Mouse (Mus musculus): ENCODE data around the gene Plg. TPM values are rescaled to one million over a fixed set of nuclear protein-coding genes. Genes with fewer than 3 reads are reported as not detected.

Plg gene
- total RNA-seq, 1 experiment from 2014 or later = not detected

DNA sequence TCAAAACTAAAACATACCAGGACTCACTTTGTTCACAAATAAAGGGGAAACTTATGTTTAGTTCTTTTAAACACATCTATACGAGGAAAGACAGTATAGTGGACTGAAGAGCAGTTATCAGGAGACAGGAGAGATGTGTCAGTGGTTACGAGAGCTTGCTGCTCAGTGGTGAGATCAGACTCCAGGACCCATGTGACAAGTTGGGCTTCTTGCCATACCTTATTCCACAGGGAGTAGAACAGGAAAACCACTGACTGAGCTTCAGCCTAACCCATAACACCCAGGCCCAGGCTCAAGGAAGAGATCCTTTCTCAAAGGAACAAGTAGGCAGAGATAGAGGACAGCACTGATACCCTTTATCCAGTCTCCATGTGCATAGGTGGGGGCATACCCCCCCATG, 66.2 kb downstream of the Plg start:
- ATAC-seq (replicated peaks; ENCODE audit: low read depth, poor library complexity, severe bottlenecking) = peak; percentile 39; the same call in 1 of the 2 replicates

DNA sequence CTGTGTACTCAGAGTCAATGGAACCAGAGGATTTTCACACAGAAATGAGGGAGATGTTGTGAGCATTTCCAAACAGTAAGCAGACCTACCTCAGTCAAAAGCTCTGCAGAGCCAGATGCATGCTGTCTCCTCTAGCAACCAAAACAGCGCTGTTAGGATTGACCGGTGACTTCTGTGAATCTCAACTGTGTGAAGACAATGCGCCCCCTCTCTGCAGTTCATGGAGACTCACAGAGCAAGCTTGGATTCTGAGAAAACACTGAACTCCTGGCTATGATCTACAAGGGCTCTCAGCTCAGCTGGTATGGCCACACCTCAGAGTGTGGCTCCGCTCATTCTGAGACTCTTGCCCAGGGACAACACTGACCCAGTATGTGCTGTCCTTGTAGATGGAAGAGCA, 72.8 kb downstream of the Plg start:
- no peak for ATAC-seq (replicated peaks; ENCODE audit: low read depth, poor library complexity, severe bottlenecking)

DNA sequence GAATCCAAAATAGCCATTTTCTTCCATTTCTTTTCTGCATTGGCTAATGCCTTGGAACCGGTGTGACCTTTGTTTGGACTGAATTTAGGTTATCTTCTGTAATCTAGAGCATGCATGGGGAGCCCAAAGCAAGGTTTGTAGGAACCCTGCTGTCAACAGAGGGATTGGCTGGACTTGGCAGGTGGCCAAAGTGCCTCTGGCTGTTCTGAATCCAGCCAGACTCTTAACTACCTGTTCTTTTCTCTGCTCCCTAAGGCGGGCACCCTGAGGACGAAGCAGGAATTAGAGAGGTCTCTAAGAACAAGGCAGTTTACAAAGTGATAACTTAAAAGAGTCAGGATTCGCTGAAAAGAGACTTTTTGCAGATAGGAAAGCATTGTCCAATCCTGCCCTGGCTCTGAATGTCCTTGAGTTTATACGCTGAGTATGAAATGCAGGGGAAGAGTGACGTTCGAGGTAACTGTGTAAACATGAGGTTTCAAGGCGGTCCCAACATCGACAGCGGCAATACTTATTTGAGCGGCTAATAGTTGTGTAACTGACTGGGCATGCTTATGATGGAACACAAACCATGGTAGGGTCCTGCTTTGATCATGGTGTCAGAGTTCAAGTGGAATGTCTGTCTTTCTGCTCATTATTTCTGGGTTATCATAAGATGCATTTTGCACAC, 74.6 kb downstream of the Plg start:
- no peak for ATAC-seq (replicated peaks; ENCODE audit: low read depth, poor library complexity, severe bottlenecking)

DNA sequence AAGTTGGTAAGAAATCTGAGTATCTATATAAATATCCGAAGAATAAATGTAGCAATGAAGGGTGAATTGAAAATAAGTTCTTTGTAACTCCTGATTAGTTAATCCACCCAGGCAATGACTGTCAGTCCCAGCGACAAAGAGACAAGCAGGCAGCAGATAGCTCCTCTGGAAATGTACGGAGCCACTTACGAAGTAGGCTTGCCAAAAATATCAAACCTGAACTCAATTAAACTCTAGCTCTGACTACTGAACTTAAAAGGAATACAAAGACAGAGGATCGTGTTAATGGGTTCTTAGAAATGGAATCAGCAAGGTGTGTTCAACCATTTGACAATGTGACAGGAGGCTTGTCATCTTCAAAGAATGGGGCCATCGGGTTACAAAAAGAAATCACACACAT, 75.3 kb downstream of the Plg start:
- ATAC-seq (replicated peaks; ENCODE audit: low read depth, poor library complexity, severe bottlenecking) = no peak

DNA sequence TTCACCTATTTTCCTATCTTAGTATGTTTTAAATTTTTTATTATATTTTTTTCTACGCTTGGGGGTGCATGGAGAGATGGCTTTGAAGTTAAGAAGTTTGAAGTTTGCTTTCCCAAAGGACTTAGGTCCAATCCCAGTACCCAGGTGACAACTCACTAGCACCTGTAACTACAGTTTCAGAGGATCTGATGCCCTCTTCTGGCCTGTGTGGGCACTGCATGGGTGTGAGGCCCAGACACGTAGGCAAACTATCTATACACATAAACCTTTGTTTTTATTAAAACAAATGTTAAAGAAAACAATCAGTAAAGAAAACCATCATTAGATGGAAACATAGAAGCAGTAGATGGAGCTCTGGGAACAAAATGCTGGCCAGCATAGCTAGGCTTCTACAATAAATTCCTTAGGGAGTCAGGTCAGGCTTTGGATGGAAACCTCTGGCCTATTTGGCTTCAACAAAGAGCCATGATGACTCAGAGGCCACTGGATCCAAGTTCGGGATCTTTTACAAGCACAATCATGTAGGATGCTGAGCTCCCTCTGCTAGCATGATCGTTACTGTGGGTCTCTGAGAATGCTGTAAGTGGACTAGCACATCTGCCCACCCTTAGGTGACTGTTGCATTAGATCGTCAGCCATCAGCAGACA, 76.9 kb downstream of the Plg start:
- ATAC-seq (replicated peaks; ENCODE audit: low read depth, poor library complexity, severe bottlenecking) = peak; percentile 66; the same call in 1 of the 2 replicates

DNA sequence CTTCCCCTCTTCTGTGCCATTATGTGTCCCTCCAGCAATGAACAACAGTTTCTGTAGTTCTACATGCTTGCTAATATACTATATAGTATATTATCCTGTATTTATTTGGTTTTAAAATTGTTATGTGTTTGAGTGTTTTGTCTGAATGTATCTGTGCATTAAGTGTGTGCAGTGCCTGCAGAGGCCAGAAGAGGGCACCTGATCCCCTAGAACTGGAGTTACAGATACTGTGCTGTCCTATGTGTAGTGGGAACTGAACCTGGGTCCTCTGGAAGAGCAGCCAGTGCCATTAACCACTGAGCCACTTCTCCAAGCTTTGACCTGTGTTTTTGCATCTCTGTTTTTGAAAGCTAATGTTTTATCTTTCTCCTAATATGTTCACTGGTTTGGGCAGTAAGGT, 82.8 kb downstream of the Plg start:
- no peak for ATAC-seq (replicated peaks; ENCODE audit: low read depth, poor library complexity, severe bottlenecking)

DNA sequence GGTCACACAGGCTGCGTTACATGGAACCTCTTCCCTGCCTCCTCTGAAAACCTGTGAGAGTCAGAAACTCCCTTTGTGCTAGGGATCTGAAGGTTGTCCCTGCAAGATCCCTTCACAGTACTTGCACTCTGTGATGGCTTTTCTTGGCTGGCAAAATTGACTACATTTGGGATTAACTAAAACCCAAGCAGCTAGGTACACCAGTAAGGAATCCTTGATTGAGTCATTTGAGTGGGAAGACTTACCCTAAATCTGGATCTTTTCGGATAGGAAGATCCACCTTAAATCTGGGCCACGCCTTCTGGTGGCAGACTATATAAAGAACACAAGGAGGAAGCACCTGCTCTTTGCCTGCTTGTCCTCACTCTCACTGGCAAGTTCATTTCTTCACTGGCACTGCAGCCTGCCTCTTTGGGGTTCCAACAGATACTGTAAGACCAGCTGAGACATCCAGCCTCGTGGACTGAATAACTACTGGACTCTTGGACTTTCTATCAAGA, 88.1 kb downstream of the Plg start:
- peak; percentile 30; the same call in 1 of the 2 replicates for ATAC-seq (replicated peaks; ENCODE audit: low read depth, poor library complexity, severe bottlenecking)

DNA sequence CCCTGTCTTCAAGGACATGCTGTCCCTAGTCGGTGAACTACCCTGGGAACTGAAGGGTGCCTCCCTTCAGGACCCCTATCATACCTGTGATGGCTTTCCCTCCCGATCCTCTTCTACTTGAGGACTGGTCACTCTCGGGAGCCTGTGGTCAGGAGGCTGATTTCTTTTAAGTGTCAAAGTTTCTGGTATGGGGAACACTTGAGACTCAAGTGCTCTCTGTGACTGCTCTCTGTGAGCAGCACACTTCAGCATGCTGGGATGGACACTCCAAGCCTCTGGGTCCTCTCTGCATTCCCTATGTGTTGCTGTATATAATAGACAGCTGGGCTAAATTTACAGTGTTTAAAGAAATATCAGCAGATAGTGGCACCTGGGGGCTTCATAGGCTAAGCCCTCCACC, 89.2 kb downstream of the Plg start:
- no peak for ATAC-seq (replicated peaks; ENCODE audit: low read depth, poor library complexity, severe bottlenecking)

DNA sequence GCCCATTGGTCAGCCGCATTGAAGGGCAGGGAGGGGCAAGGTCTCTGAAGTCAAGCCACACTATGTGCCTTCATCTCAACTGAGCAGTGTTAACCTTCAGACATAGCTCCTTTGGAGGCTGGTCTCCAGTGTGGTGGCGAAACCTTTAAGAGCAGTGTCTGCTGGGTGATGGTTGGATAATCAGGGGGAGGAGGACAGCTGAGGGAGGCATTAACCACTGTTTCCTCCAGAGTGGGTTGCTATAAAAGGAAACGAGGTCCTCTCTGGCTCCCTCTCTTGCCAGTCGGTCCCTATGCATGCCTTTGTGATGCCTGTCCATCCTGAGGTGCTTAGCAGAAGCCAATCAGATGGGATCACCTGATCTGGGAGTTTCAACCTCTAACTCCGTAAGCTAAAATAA, 90.3 kb downstream of the Plg start:
- peak; percentile 84 for ATAC-seq (replicated peaks; ENCODE audit: low read depth, poor library complexity, severe bottlenecking)

Other genes starting within 250 kb of the Plg start
- gene Map3k4, start 59.8 kb upstream of the Plg start, total RNA-seq (2017) = 25.0 and 38.5 TPM in 2 replicates
- gene Slc22a3, start 129.1 kb downstream of the Plg start, total RNA-seq (2017) = 36.2 and 45.5 TPM in 2 replicates
- gene Slc22a2, start 205.5 kb downstream of the Plg start, total RNA-seq (2017) = not detected in 2 replicates

All from common myeloid progenitor, adult 5-6 weeks (primary cell).